Mouse (Mus musculus): ENCODE results near the gene Plscr3. TPM values are rescaled to one million over a fixed set of nuclear protein-coding genes. Genes with fewer than 3 reads are reported as not detected.

Plscr3 gene
- total and polyA plus RNA-seq, 3 experiments: 2.5 to 15.3 (median 2.9) TPM

DNA sequence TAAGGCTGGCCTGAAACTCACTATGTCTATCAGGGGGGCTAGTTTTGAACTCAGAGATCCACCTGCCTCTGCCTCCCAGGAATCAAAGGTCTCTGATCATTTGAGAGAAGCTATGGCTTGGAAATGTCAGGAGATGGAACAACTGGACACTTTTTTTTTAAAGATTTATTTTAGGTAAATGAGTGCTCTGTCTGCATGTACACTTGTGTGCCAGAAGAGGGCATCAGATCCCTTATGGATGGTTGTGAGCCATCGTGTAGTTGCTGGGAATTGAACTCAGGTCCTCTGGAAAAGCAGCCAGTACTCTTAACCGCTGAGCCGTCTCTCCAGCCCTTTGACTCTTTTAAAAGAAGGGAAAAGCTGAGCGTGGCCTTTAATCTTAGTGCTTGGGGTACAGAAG lies 39.8 kb upstream of the Plscr3 start:
- DNase-seq (ENCODE audit: extremely low read depth): no peak
- Histone ChIP-seq H3K9me3 (replicated peaks; ENCODE audit: low read length) (peaks cover 19% of the 10 kb centered on the region), H3K27ac (ENCODE audit: insufficient read depth, low read depth) (no peak overlapping the region), H3K9ac (ENCODE audit: insufficient read depth, low read depth) (no peak overlapping the region), H3K27me3 (replicated peaks) (peaks cover 65% of the 10 kb centered on the region), H3K4me3 (replicated peaks in 1 of 3; ENCODE audit: low read depth in 2 of 3, low read length in 2 of 3, poor library complexity in 1 of 3) (no peak overlapping the region), H3K36me3 (replicated peaks in 1 of 2; ENCODE audit: control insufficient read depth in 1 of 2, insufficient read depth in 1 of 2, low read length in 1 of 2) (no peaks in the 10 kb centered on the region), H3K4me2 (ENCODE audit: insufficient read depth, low read depth, poor library complexity, severe bottlenecking) (no peak overlapping the region), H3K4me1 (ENCODE audit: control insufficient read depth in 1 of 2, insufficient read depth in 2 of 2) (peaks cover 3 to 24% of the 10 kb centered on the region in 2 experiments; a peak in 2 of 4 replicates), H3K79me2 (replicated peaks; ENCODE audit: control insufficient read depth, extremely low read depth, insufficient read depth, poor library complexity, severe bottlenecking) (no peaks in the 10 kb centered on the region)
- TF ChIP-seq ETS1 (conservative IDR thresholded peaks at IDR 0.05; ENCODE audit: low read depth, low read length) (no peak), ZNF384 (IDR thresholded peaks at IDR 0.05; ENCODE audit: low read depth, low read length) (peak; percentile 44; the same call in 1 of the 2 replicates), CTCF (conservative IDR thresholded peaks at IDR 0.05 in 1 of 2, IDR thresholded peaks at IDR 0.05 in 1 of 2; ENCODE audit: low read depth in 2 of 2, low read length in 2 of 2) (peak in 1 of 2 experiments; percentile 51; a peak in 2 of 4 replicates), SMC3 (IDR thresholded peaks at IDR 0.05; ENCODE audit: low read depth, low read length) (peak; percentile 33), RAD21 (IDR thresholded peaks at IDR 0.05; ENCODE audit: low read depth, low read length) (peak; percentile 41), EP300 (IDR thresholded peaks at IDR 0.05; ENCODE audit: low read length) (no peak)
- in situ Hi-C loops (cut with MboI; ENCODE audit: low pct_ligation_motif_present, low pct_unique_long_range_greater_than_20kb, low sequenced_read_pairs): no loop called here
- dilution Hi-C loops (cut with MboI; ENCODE audit: extremely low pct_ligation_motif_present, extremely low pct_unique_long_range_greater_than_20kb, low sequenced_read_pairs): no loop called here

DNA sequence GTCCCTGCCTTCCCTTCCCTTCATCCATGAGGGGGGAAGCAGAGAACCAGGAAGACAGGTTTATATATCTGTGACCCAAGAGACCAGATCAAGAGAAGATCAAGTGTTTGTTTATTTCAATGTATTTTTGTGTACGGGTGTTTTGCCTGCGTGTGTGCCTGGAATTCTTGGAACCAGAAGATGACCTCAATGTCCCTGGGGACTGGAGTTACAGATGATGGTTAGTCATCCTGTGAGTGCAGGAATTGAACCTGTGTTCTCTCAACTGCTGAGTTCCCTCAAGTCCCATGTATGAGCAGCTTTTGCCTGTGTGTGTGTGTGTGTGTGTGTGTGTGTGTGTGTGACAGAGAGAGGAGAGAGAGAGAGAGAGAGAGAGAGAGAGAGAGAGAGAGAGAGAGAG lies 38.5 kb upstream of the Plscr3 start:
- H3K4me1 ChIP-seq (ENCODE audit: control insufficient read depth in 1 of 2, insufficient read depth in 2 of 2): peaks cover 3 to 19% of the 10 kb centered on the region in 2 experiments; a peak in 2 of 4 replicates
- in situ Hi-C loops (cut with MboI; ENCODE audit: low pct_ligation_motif_present, low pct_unique_long_range_greater_than_20kb, low sequenced_read_pairs) (no loop called here), dilution Hi-C loops (cut with MboI; ENCODE audit: extremely low pct_ligation_motif_present, extremely low pct_unique_long_range_greater_than_20kb, low sequenced_read_pairs) (no loop called here)
- TF ChIP-seq GABPA (IDR thresholded peaks at IDR 0.05; ENCODE audit: insufficient replicate concordance, low read depth, low read length) (no peak), USF1 (IDR thresholded peaks at IDR 0.05; ENCODE audit: low read depth, low read length) (no peak)
- no peaks in the 10 kb centered on the region for H3K79me2 ChIP-seq (replicated peaks; ENCODE audit: control insufficient read depth, extremely low read depth, insufficient read depth, poor library complexity, severe bottlenecking)
- no peak overlapping the region for H3K27ac ChIP-seq (ENCODE audit: insufficient read depth, low read depth)
- H3K9me3 ChIP-seq (replicated peaks; ENCODE audit: low read length): peaks cover 14% of the 10 kb centered on the region
- peaks cover 66% of the 10 kb centered on the region for H3K27me3 ChIP-seq (replicated peaks)
- no peaks in the 10 kb centered on the region for H3K36me3 ChIP-seq (replicated peaks in 1 of 2; ENCODE audit: control insufficient read depth in 1 of 2, insufficient read depth in 1 of 2, low read length in 1 of 2)
- H3K9ac ChIP-seq (ENCODE audit: insufficient read depth, low read depth): no peak overlapping the region
- DNase-seq (ENCODE audit: extremely low read depth): no peak
- no peak overlapping the region for H3K4me3 ChIP-seq (replicated peaks in 1 of 3; ENCODE audit: low read depth in 2 of 3, low read length in 2 of 3, poor library complexity in 1 of 3)
- no peak overlapping the region for H3K4me2 ChIP-seq (ENCODE audit: insufficient read depth, low read depth, poor library complexity, severe bottlenecking)

DNA sequence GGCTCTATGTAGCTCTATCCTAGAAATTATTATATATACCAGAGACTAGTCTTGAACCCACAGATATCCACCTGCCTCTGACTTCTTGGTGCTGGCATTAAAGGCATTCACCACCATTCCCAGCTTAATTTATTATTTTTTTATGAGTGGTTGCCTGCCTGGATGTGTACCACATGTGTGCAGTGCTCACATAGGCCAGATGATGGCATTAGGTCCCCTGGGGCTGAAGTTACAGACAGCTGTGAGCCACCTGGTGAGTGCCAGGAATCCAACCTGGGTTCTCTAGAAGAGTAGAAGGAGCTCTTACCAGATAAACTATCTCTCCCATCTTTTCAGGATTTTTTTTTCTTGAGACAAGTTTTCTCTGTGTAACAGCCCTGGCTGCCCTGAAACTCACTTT lies 35.9 kb upstream of the Plscr3 start:
- Histone ChIP-seq H3K4me3 (replicated peaks in 1 of 3; ENCODE audit: low read depth in 2 of 3, low read length in 2 of 3, poor library complexity in 1 of 3) (no peak overlapping the region), H3K9me3 (replicated peaks; ENCODE audit: low read length) (peaks cover 13% of the 10 kb centered on the region), H3K79me2 (replicated peaks; ENCODE audit: control insufficient read depth, extremely low read depth, insufficient read depth, poor library complexity, severe bottlenecking) (no peaks in the 10 kb centered on the region), H3K9ac (ENCODE audit: insufficient read depth, low read depth) (no peak overlapping the region), H3K27me3 (replicated peaks) (peaks cover 72% of the 10 kb centered on the region), H3K27ac (ENCODE audit: insufficient read depth, low read depth) (no peak overlapping the region), H3K4me1 (ENCODE audit: control insufficient read depth in 1 of 2, insufficient read depth in 2 of 2) (no peaks in the 10 kb centered on the region), H3K36me3 (replicated peaks in 1 of 2; ENCODE audit: control insufficient read depth in 1 of 2, insufficient read depth in 1 of 2, low read length in 1 of 2) (no peaks in the 10 kb centered on the region), H3K4me2 (ENCODE audit: insufficient read depth, low read depth, poor library complexity, severe bottlenecking) (no peak overlapping the region)
- DNase-seq (ENCODE audit: extremely low read depth): no peak
- dilution Hi-C loops (cut with MboI; ENCODE audit: extremely low pct_ligation_motif_present, extremely low pct_unique_long_range_greater_than_20kb, low sequenced_read_pairs): no loop called here
- peak; percentile 3 for TF ChIP-seq RAD21 (IDR thresholded peaks at IDR 0.05; ENCODE audit: low read depth, low read length)
- no peak for TF ChIP-seq UBTF (IDR thresholded peaks at IDR 0.05; ENCODE audit: low read depth, low read length)
- TF ChIP-seq CTCF (conservative IDR thresholded peaks at IDR 0.05 in 1 of 2, IDR thresholded peaks at IDR 0.05 in 1 of 2; ENCODE audit: low read depth in 2 of 2, low read length in 2 of 2): peak in 1 of 2 experiments; percentile 42; a peak in 2 of 4 replicates
- TF ChIP-seq SMC3 (IDR thresholded peaks at IDR 0.05; ENCODE audit: low read depth, low read length): peak; percentile 16; the same call in 1 of the 2 replicates
- in situ Hi-C loops (cut with MboI; ENCODE audit: low pct_ligation_motif_present, low pct_unique_long_range_greater_than_20kb, low sequenced_read_pairs): no loop called here
